Mouse (Mus musculus): ENCODE measurements around the gene Gm17949.

- TF ChIP-seq CTCF (IDR thresholded peaks at IDR 0.05; ENCODE audit: borderline replicate concordance, insufficient read depth, low read length) (no peak), POLR2A (IDR thresholded peaks at IDR 0.05; ENCODE audit: low read depth, low read length) (no peak)
These were observed 1.1 kb downstream of the Gm17949 start for GRCm38 (mm10) chr17:57012245-57012795.

All from embryonic fibroblast, embryonic 13.5 days (primary cell).